Mouse (Mus musculus) heart, postnatal 25 days (tissue): ENCODE results near the gene Serpinb7. TPM values are rescaled to one million over a fixed set of nuclear protein-coding genes. Genes with fewer than 3 reads are reported as not detected.

Experiments used
- DNase-seq: peaks from one replicate; pipeline ENCODE4 v3.0.0; 2022; ENCODE audit warnings: low spot score
- intact Hi-C: fragments of 180-260 bp; cut with DNase I; formaldehyde crosslinking; loops from one replicate; pipeline ENCODE4 v1.15.1; 2025
- total RNA-seq, 2 experiments: library from RNA; stranded (reverse); gene quantifications; 2 replicates each; pipeline ENCODE4 v1.2.3; 2021

Gene Serpinb7
- total RNA-seq, 2 experiments from 2014 or later = not detected

- intact Hi-C loops = loop anchor here (5.0 kb wide), 1 partner anchor 238 kb away; no protein-coding TSS in a partner anchor
- no peak for DNase-seq
Measured at GRCm38 (mm10) chr1:107479909-107480308, 80.5 kb downstream of the Serpinb7 start.

GRCm38 (mm10) chr1:107481452-107481851 lies 82.0 kb downstream of the Serpinb7 start:
- intact Hi-C loops = loop anchor here (5.0 kb wide), 1 partner anchor 239 kb away; no protein-coding TSS in a partner anchor
- DNase-seq = peak; percentile 12

- no peak for DNase-seq
- intact Hi-C loops = no loop called here
Measured at GRCm38 (mm10) chr1:107489577-107489976, 90.1 kb downstream of the Serpinb7 start.

- DNase-seq = no peak
- intact Hi-C loops = no loop called here
Measured at GRCm38 (mm10) chr1:107496789-107497188, 97.3 kb downstream of the Serpinb7 start.

GRCm38 (mm10) chr1:107502025-107502424 lies 102.6 kb downstream of the Serpinb7 start:
- intact Hi-C loops = no loop called here
- DNase-seq = no peak

Other genes starting within 250 kb of the Serpinb7 start
- gene Serpinb3b, start 121.3 kb upstream of the Serpinb7 start, total RNA-seq = not detected
- not detected for gene Serpinb3c, start 121.3 kb upstream of the Serpinb7 start, total RNA-seq
- not detected for gene Serpinb11, start 38.5 kb upstream of the Serpinb7 start, total RNA-seq
- under 1 TPM; 0.78 to 0.89 TPM for gene Serpinb2, start 111.8 kb downstream of the Serpinb7 start, total RNA-seq
- gene Serpinb8, start 190.4 kb downstream of the Serpinb7 start, total RNA-seq = 1 to 10 TPM; 2.6 to 3.2 TPM